In the genomic region with DNA sequence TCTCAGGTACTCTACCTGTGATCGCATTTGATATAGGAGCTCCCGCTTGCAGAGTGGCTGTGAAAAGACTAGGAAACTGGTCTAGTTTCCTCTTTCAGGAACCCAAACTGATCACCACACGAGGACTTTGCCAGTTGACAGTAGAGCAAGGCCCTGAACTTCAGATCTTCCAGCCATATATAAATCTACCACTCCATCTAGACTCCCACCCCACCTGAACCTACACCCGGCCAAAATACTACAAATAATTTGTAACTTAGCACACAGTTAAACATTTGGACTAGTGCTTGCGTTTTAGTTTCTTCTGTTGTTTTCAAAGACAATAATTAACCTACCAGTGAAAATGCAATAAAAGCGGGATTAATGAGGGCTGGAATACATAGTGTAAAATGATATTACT, we compare ENCODE assay signal across 9 mouse cellular contexts. TPM values are rescaled to one million over a fixed set of nuclear protein-coding genes. Genes with fewer than 3 reads are reported as not detected.
DNase-seq lines count a peak whose midpoint lies in the region; ATAC-seq and TF ChIP-seq lines count a peak whose summit lies in the region.
"Had no signal": no experiment of that assay in that cellular context is flagged by ENCODE, and none has a peak within 500 bp of the region (broad histone marks: within the 10 kb centered on the region; RNA-seq: fewer than 3 reads in every experiment).

No protein-coding gene starts in this region.

- peak overlapping the region; percentile 88 for H3K4me2 ChIP-seq in forebrain, embryonic 14.5 days (ENCODE audit: low read length)
- peak overlapping the region; percentile 85 for H3K4me2 ChIP-seq in liver, embryonic 13.5 days

- no peaks in the 10 kb centered on the region for H3K9me3 ChIP-seq in forebrain, embryonic 14.5 days (replicated peaks; ENCODE audit: control insufficient read depth, low read length)
- no peaks in the 10 kb centered on the region for H3K9me3 ChIP-seq in liver, embryonic 13.5 days (replicated peaks)

- no peaks in the 10 kb centered on the region for H3K36me3 ChIP-seq in heart, adult 2 months (ENCODE audit: control insufficient read depth, insufficient read depth, low read length)
- H3K36me3 ChIP-seq in forebrain, embryonic 14.5 days (ENCODE audit: control insufficient read depth, insufficient read depth, low read length), result no peaks in the 10 kb centered on the region
- peaks cover 3% of the 10 kb centered on the region; the same call in 1 of the 2 replicates for H3K36me3 ChIP-seq in liver, embryonic 13.5 days

- H3K79me2 ChIP-seq in heart, adult 2 months (replicated peaks; ENCODE audit: control insufficient read depth, insufficient read depth, low read length), result no peaks in the 10 kb centered on the region

- no peak for TF ChIP-seq POLR2A in heart, adult 2 months (IDR thresholded peaks at IDR 0.05; ENCODE audit: insufficient read depth, low read depth, low read length)

- no peak for TF ChIP-seq EP300 in heart, adult 2 months (IDR thresholded peaks at IDR 0.05; ENCODE audit: insufficient read depth, low read depth, low read length)

- H3K27me3 ChIP-seq in heart, adult 2 months (ENCODE audit: control insufficient read depth, insufficient read depth, low read length), result no peaks in the 10 kb centered on the region
- H3K27me3 ChIP-seq in forebrain, embryonic 14.5 days (replicated peaks; ENCODE audit: control insufficient read depth, insufficient read depth, low read length), result no peaks in the 10 kb centered on the region; the same call in 1 of the 2 replicates
- H3K27me3 ChIP-seq in liver, embryonic 13.5 days, result 0 out of 2 replicates have a peak, but pooled peaks cover 9% of the 10 kb centered on the region

- peak overlapping the region; percentile 79; the same call in 1 of the 2 replicates for H3K4me3 ChIP-seq in heart, adult 2 months
- peak overlapping the region; percentile 76 for H3K4me3 ChIP-seq in forebrain, embryonic 14.5 days (ENCODE audit: low read depth, low read length)
- H3K4me3 ChIP-seq in liver, embryonic 13.5 days (replicated peaks), result no peak overlapping the region

- DNase-seq in heart, adult 2 months, result no peak
- DNase-seq in heart, postnatal 36 days, result no peak
- peak; percentile 1 to 4 for DNase-seq in B cell, adult 2 months
- no peak for DNase-seq in forebrain, embryonic 14.5 days (ENCODE audit: low spot score)
- no peak for DNase-seq in liver, embryonic 13.5 days
- no peak for DNase-seq in adrenal gland, postnatal 4 days (ENCODE audit: low spot score in 2 of 2)
- no peak for DNase-seq in right cerebral cortex, postnatal 10 days (ENCODE audit: low spot score in 2 of 2)
- no peak for DNase-seq in layer of hippocampus, postnatal 36 days

- peak; percentile 40; the same call in 1 of the 2 replicates for ATAC-seq in forebrain, embryonic 14.5 days
- ATAC-seq in liver, embryonic 13.5 days (ENCODE audit: low read depth), result no peak

- intact Hi-C loops in heart, adult 2 months (cut with DNase I), result loop anchor here (10.0 kb wide), 1 partner anchor 172 kb away; a partner anchor contains a TSS
- intact Hi-C loops in heart, postnatal 36 days (cut with DNase I), result no loop called here

- no peaks in the 10 kb centered on the region; the same call in 1 of the 2 replicates for H3K4me1 ChIP-seq in heart, adult 2 months (ENCODE audit: control insufficient read depth, insufficient read depth, low read length)
- H3K4me1 ChIP-seq in forebrain, embryonic 14.5 days (ENCODE audit: control insufficient read depth, insufficient read depth, low read length), result peaks cover 7% of the 10 kb centered on the region; the same call in 1 of the 2 replicates
- H3K4me1 ChIP-seq in liver, embryonic 13.5 days (replicated peaks), result peaks cover 22% of the 10 kb centered on the region

- no peak overlapping the region for H3K27ac ChIP-seq in heart, adult 2 months
- H3K27ac ChIP-seq in forebrain, embryonic 14.5 days (ENCODE audit: low read depth, low read length), result no peak overlapping the region
- H3K27ac ChIP-seq in liver, embryonic 13.5 days, result no peak overlapping the region

- no peak overlapping the region for H3K9ac ChIP-seq in heart, adult 2 months (ENCODE audit: low read depth, low read length)
- no peak overlapping the region for H3K9ac ChIP-seq in forebrain, embryonic 14.5 days (ENCODE audit: low read length)
- H3K9ac ChIP-seq in liver, embryonic 13.5 days, result no peak overlapping the region

- 83% methylated on average over 6 of the region's 6 CpGs for WGBS in heart, adult 2 months
- WGBS in forebrain, embryonic 14.5 days, result 82% methylated on average over 6 of the region's 6 CpGs
- WGBS in liver, embryonic 13.5 days (ENCODE audit: insufficient replicate concordance), result 77% methylated on average over 6 of the region's 6 CpGs

- TF ChIP-seq CTCF in heart, adult 2 months (IDR thresholded peaks at IDR 0.05), result no peak

RNA-seq across cellular contexts. Expression of a gene that starts 0.4 kb away (rescaled TPM):
- total RNA-seq in heart, adult 2 months (2021), result 1 to 10 TPM; 1.2 to 1.3 TPM
- 0.47 and 0.94 TPM in 2 replicates for polyA plus RNA-seq in heart, adult 2 months (2012; rRNA removed)
- total RNA-seq in heart, postnatal 36 days (2021), result 1 to 10 TPM in 1 of 2 experiments, under 1 TPM in 1; 0.87 to 1.3 TPM
- polyA plus RNA-seq in forebrain, embryonic 14.5 days (2014; fragmentation: Nextera tagmentation; extraction: Ambion mirVana), result 11.5 and 13.3 TPM in 2 replicates
- polyA plus RNA-seq in liver, embryonic 13.5 days (2015; fragmentation: Nextera tagmentation; extraction: Ambion mirVana), result 11.2 and 13.2 TPM in 2 replicates
- total RNA-seq in adrenal gland, postnatal 4 days (2021), result 1 to 10 TPM; 5.7 to 6.2 TPM
- 1 to 10 TPM; 1.6 to 1.8 TPM for total RNA-seq in layer of hippocampus, postnatal 36 days (2021)

RNA-seq across cellular contexts. Expression of a gene that starts 43.9 kb away (rescaled TPM):
- 100 to 1,000 TPM; 147 to 152 TPM for total RNA-seq in heart, adult 2 months (2021)
- polyA plus RNA-seq in heart, adult 2 months (2012; rRNA removed), result 370 and 528 TPM in 2 replicates
- total RNA-seq in heart, postnatal 36 days (2021), result 100 to 1,000 TPM; 233 to 242 TPM
- polyA plus RNA-seq in forebrain, embryonic 14.5 days (2014; fragmentation: Nextera tagmentation; extraction: Ambion mirVana), result 154 and 209 TPM in 2 replicates
- polyA plus RNA-seq in liver, embryonic 13.5 days (2015; fragmentation: Nextera tagmentation; extraction: Ambion mirVana), result 1.6 and 1.7 TPM in 2 replicates
- 10 to 100 TPM; 31.5 to 43.8 TPM for total RNA-seq in adrenal gland, postnatal 4 days (2021)
- 1,000 to 10,000 TPM; 1,402 to 1,427 TPM for total RNA-seq in layer of hippocampus, postnatal 36 days (2021)
- total RNA-seq: neutrophil, adult 5-6 weeks had no signal

RNA-seq across cellular contexts. Expression of a gene that starts 56.7 kb away (rescaled TPM):
- not detected for total RNA-seq in heart, adult 2 months (2021)
- not detected in 2 replicates for polyA plus RNA-seq in heart, adult 2 months (2012; rRNA removed)
- total RNA-seq in heart, postnatal 36 days (2021), result not detected
- not detected in 2 replicates for polyA plus RNA-seq in forebrain, embryonic 14.5 days (2014; fragmentation: Nextera tagmentation; extraction: Ambion mirVana)
- polyA plus RNA-seq in liver, embryonic 13.5 days (2015; fragmentation: Nextera tagmentation; extraction: Ambion mirVana), result not detected in 2 replicates
- total RNA-seq in adrenal gland, postnatal 4 days (2021), result not detected
- not detected for total RNA-seq in layer of hippocampus, postnatal 36 days (2021)
- total RNA-seq: neutrophil, adult 5-6 weeks had no signal

Comparison
In these comparisons a context has a peak if more than half of its experiments do, and no peak if none do; other contexts are left out.
1. DNase-seq: peak in B cell, adult 2 months (2 of 2); none in heart, adult 2 months (0 of 2), heart, postnatal 36 days (0 of 2), forebrain, embryonic 14.5 days (single experiment), liver, embryonic 13.5 days (single experiment), adrenal gland, postnatal 4 days (0 of 2), right cerebral cortex, postnatal 10 days (0 of 2) and layer of hippocampus, postnatal 36 days (0 of 2).
2. RNA of a gene that starts 43.9 kb away (total RNA-seq): 1,402 to 1,427 TPM in layer of hippocampus, postnatal 36 days; 233 to 242 TPM in heart, postnatal 36 days, 147 to 152 TPM in heart, adult 2 months and 31.5 to 43.8 TPM in adrenal gland, postnatal 4 days; every median in the first group is over 4 times any median in the second.